Mouse (Mus musculus) embryonic stem cell, embryonic (primary cell): ENCODE data around the gene Ankrd44.

ENCODE experiments used
- CTCF ChIA-PET, 4 experiments: fragments of 300-600 bp in 2 of 4; fragments of 350-600 bp in 2 of 4; sonication (Branson Sonifier 250); formaldehyde crosslinking; loops; one replicate each; lab custom pipeline; 2022; ENCODE audit warnings: inconsistent platforms in 2 of 4; lab: Charles Lee
- POLR2A ChIA-PET, 4 experiments: fragments of 300-600 bp in 2 of 4; fragments of 350-600 bp in 2 of 4; sonication (Branson Sonifier 250); formaldehyde crosslinking; loops; one replicate each; lab custom pipeline; 2022; ENCODE audit warnings: antibody characterized with exemption in 4 of 4, inconsistent platforms in 1 of 4; lab: Charles Lee

The Ankrd44 gene

GRCm38 (mm10) chr1:54925451-54925934 lies 694 bp downstream of the Ankrd44 start:
- POLR2A ChIA-PET: interaction anchor here in 3 of 4 experiments (0.5 to 1.6 kb wide), 8 partner anchors 10 to 94 kb away, joined by 3 to 6 read pairs (median 3); no protein-coding TSS in a partner anchor

GRCm38 (mm10) chr1:54924760-54925159 lies 1.4 kb downstream of the Ankrd44 start:
- CTCF ChIA-PET: interaction anchor here in 1 of 4 experiments (0.9 kb wide), 1 partner anchor 10 kb away, joined by 4 read pairs; no protein-coding TSS in a partner anchor
- POLR2A ChIA-PET: interaction anchor here in 3 of 4 experiments (0.5 to 1.5 kb wide), 6 partner anchors 11 to 91 kb away, joined by 3 to 6 read pairs (median 3); no protein-coding TSS in a partner anchor

More at GRCm38 (mm10) chr1:54925451-54925934, 694 bp downstream of the Ankrd44 start:
- CTCF ChIA-PET: interaction anchor here in 2 of 4 experiments (0.6 to 0.9 kb wide), 2 partner anchors 9 to 91 kb away, joined by 4 read pairs; no protein-coding TSS in a partner anchor

GRCm38 (mm10) chr1:54924309-54924685 lies 1.9 kb downstream of the Ankrd44 start:
- ChIA-PET CTCF (no interaction called here), POLR2A (interaction anchor here in 1 of 4 experiments (1.0 to 1.5 kb wide), 3 partner anchors 11 to 24 kb away, joined by 3 read pairs; no protein-coding TSS in a partner anchor)

GRCm38 (mm10) chr1:54923366-54924308 lies 2.5 kb downstream of the Ankrd44 start:
- ChIA-PET CTCF (interaction anchor here in 1 of 4 experiments (0.7 kb wide), 1 partner anchor 105 kb away, joined by 3 read pairs; no protein-coding TSS in a partner anchor), POLR2A (interaction anchor here in 2 of 4 experiments (0.6 to 1.5 kb wide), 4 partner anchors 12 to 478 kb away, joined by 3 to 7 read pairs (median 3); no protein-coding TSS in a partner anchor)

- POLR2A ChIA-PET: interaction anchor here in 3 of 4 experiments (0.6 to 1.0 kb wide), 4 partner anchors 11 to 243 kb away, joined by 3 to 5 read pairs (median 4); no protein-coding TSS in a partner anchor
Observed at GRCm38 (mm10) chr1:54922707-54923106, 3.5 kb downstream of the Ankrd44 start.

GRCm38 (mm10) chr1:54922025-54922574 lies 4.1 kb downstream of the Ankrd44 start:
- ChIA-PET POLR2A (interaction anchor here in 1 of 4 experiments (1.0 kb wide), 1 partner anchor 56 kb away, joined by 4 read pairs; no protein-coding TSS in a partner anchor), CTCF (interaction anchor here in 1 of 4 experiments (0.6 kb wide), 1 partner anchor 789 kb away, joined by 7 read pairs; no protein-coding TSS in a partner anchor)

More at GRCm38 (mm10) chr1:54922707-54923106, 3.5 kb downstream of the Ankrd44 start:
- CTCF ChIA-PET: interaction anchor here in 2 of 4 experiments (0.6 to 0.7 kb wide), 3 partner anchors 106 to 788 kb away, joined by 3 to 7 read pairs (median 3); no protein-coding TSS in a partner anchor

- ChIA-PET CTCF (no interaction called here), POLR2A (no interaction called here)
Observed at GRCm38 (mm10) chr1:54920132-54920531, 6.1 kb downstream of the Ankrd44 start.

- ChIA-PET CTCF (no interaction called here), POLR2A (no interaction called here)
Observed at GRCm38 (mm10) chr1:54916456-54916855, 9.7 kb downstream of the Ankrd44 start.

GRCm38 (mm10) chr1:54914387-54914786 lies 11.8 kb downstream of the Ankrd44 start:
- CTCF ChIA-PET: no interaction called here
- POLR2A ChIA-PET: no interaction called here

GRCm38 (mm10) chr1:54913379-54913873 lies 12.8 kb downstream of the Ankrd44 start:
- ChIA-PET POLR2A (interaction anchor here in 1 of 4 experiments (0.9 kb wide), 1 partner anchor 9 kb away, joined by 3 read pairs; no protein-coding TSS in a partner anchor), CTCF (interaction anchor here in 1 of 4 experiments (0.6 kb wide), 1 partner anchor 74 kb away, joined by 3 read pairs; no protein-coding TSS in a partner anchor)

GRCm38 (mm10) chr1:54913063-54913335 lies 13.2 kb downstream of the Ankrd44 start:
- ChIA-PET POLR2A (interaction anchor here in 1 of 4 experiments (0.9 kb wide), 1 partner anchor 9 kb away, joined by 3 read pairs; no protein-coding TSS in a partner anchor), CTCF (no interaction called here)

- CTCF ChIA-PET: no interaction called here
- POLR2A ChIA-PET: interaction anchor here in 2 of 4 experiments (0.5 to 1.5 kb wide), 4 partner anchors 8 to 113 kb away, joined by 3 to 4 read pairs (median 4); partner anchors contain the start of gene Ankrd44 (in 1 of the 2)
Observed at GRCm38 (mm10) chr1:54912290-54913062, 13.7 kb downstream of the Ankrd44 start.

- ChIA-PET POLR2A (interaction anchor here in 1 of 4 experiments (0.5 to 1.5 kb wide), 3 partner anchors 15 to 99 kb away, joined by 3 to 4 read pairs (median 3); partner anchors contain the start of gene Ankrd44), CTCF (interaction anchor here in 1 of 4 experiments (0.6 kb wide), 1 partner anchor 1277 kb away, joined by 5 read pairs; no protein-coding TSS in a partner anchor)
Observed at GRCm38 (mm10) chr1:54911256-54911610, 15.0 kb downstream of the Ankrd44 start.

GRCm38 (mm10) chr1:54910489-54911255 lies 15.5 kb downstream of the Ankrd44 start:
- POLR2A ChIA-PET: interaction anchor here in 1 of 4 experiments (1.5 kb wide), 1 partner anchor 29 kb away, joined by 4 read pairs; no protein-coding TSS in a partner anchor
- CTCF ChIA-PET: no interaction called here

- ChIA-PET POLR2A (interaction anchor here in 1 of 4 experiments (0.8 kb wide), 1 partner anchor 15 kb away, joined by 3 read pairs; no protein-coding TSS in a partner anchor), CTCF (no interaction called here)
Observed at GRCm38 (mm10) chr1:54908786-54909185, 17.4 kb downstream of the Ankrd44 start.

GRCm38 (mm10) chr1:54907066-54907639 lies 19.0 kb downstream of the Ankrd44 start:
- POLR2A ChIA-PET: interaction anchor here in 1 of 4 experiments (0.6 kb wide), 1 partner anchor 16 kb away, joined by 3 read pairs; no protein-coding TSS in a partner anchor
- CTCF ChIA-PET: no interaction called here
